Mouse (Mus musculus): ENCODE measurements around the gene Tmem183a.

Gene Tmem183a

GRCm38 (mm10) chr1:134361857-134362212 is at the start of gene Tmem183a:
Tmem183a (minus strand) TSS chr1:134361979.
- peak; percentile 97 for DNase-seq (ENCODE audit: low spot score in 2 of 2)

GRCm38 (mm10) chr1:134408080-134408479 is 46.3 kb upstream of the Tmem183a start:
- DNase-seq (ENCODE audit: low spot score in 2 of 2): no peak

GRCm38 (mm10) chr1:134406414-134406771 is 44.6 kb upstream of the Tmem183a start:
- no peak for DNase-seq (ENCODE audit: low spot score in 2 of 2)

- peak; percentile 63 to 65 for DNase-seq (ENCODE audit: low spot score in 2 of 2)
These were observed 44.0 kb upstream of the Tmem183a start, which contains the start of gene Cyb5r1 for GRCm38 (mm10) chr1:134405509-134406413. Cyb5r1 (plus strand) TSS chr1:134405559.

GRCm38 (mm10) chr1:134399735-134400134 is 38.0 kb upstream of the Tmem183a start:
- no peak for DNase-seq (ENCODE audit: low spot score in 2 of 2)

GRCm38 (mm10) chr1:134398210-134398609 is 36.4 kb upstream of the Tmem183a start:
- no peak for DNase-seq (ENCODE audit: low spot score in 2 of 2)

GRCm38 (mm10) chr1:134393827-134394226 is 32.0 kb upstream of the Tmem183a start:
- DNase-seq (ENCODE audit: low spot score in 2 of 2): no peak

- DNase-seq (ENCODE audit: low spot score in 2 of 2): no peak
These were observed 23.9 kb upstream of the Tmem183a start, which contains the start of gene 4933406M09Rik for GRCm38 (mm10) chr1:134385666-134386065. 4933406M09Rik (plus strand) TSS chr1:134385940.

GRCm38 (mm10) chr1:134385176-134385575 is 23.4 kb upstream of the Tmem183a start:
- DNase-seq (ENCODE audit: low spot score in 2 of 2): no peak

GRCm38 (mm10) chr1:134384581-134384980 is 22.8 kb upstream of the Tmem183a start:
- DNase-seq (ENCODE audit: low spot score in 2 of 2): no peak

- peak; percentile 35 to 41 for DNase-seq (ENCODE audit: low spot score in 2 of 2)
These were observed 20.2 kb upstream of the Tmem183a start for GRCm38 (mm10) chr1:134381795-134382625.

GRCm38 (mm10) chr1:134381051-134381450 is 19.3 kb upstream of the Tmem183a start:
- DNase-seq (ENCODE audit: low spot score in 2 of 2): no peak

GRCm38 (mm10) chr1:134374124-134374523 is 12.3 kb upstream of the Tmem183a start:
- DNase-seq (ENCODE audit: low spot score in 2 of 2): no peak

GRCm38 (mm10) chr1:134368777-134369337 is 7.1 kb upstream of the Tmem183a start:
- DNase-seq (ENCODE audit: low spot score in 2 of 2): peak; percentile 53 to 74

- no peak for DNase-seq (ENCODE audit: low spot score in 2 of 2)
These were observed 3.7 kb upstream of the Tmem183a start for GRCm38 (mm10) chr1:134365491-134365890.

GRCm38 (mm10) chr1:134363194-134363593 is 1.4 kb upstream of the Tmem183a start:
- no peak for DNase-seq (ENCODE audit: low spot score in 2 of 2)

- DNase-seq (ENCODE audit: low spot score in 2 of 2): peak in 1 of 2 experiments; percentile 48
These were observed 453 bp downstream of the Tmem183a start for GRCm38 (mm10) chr1:134361195-134361856.

- no peak for DNase-seq (ENCODE audit: low spot score in 2 of 2)
These were observed 1.1 kb downstream of the Tmem183a start for GRCm38 (mm10) chr1:134360656-134361055.

GRCm38 (mm10) chr1:134357461-134357860 is 4.3 kb downstream of the Tmem183a start:
- DNase-seq (ENCODE audit: low spot score in 2 of 2): no peak

GRCm38 (mm10) chr1:134353326-134353725 is 8.5 kb downstream of the Tmem183a start:
- DNase-seq (ENCODE audit: low spot score in 2 of 2): no peak

GRCm38 (mm10) chr1:134347791-134348190 is 14.0 kb downstream of the Tmem183a start:
- no peak for DNase-seq (ENCODE audit: low spot score in 2 of 2)

- DNase-seq (ENCODE audit: low spot score in 2 of 2): no peak
These were observed 16.7 kb downstream of the Tmem183a start for GRCm38 (mm10) chr1:134345075-134345474.

Data from right cerebral cortex, postnatal 10 days (tissue).